Mouse (Mus musculus): ENCODE data around the gene Fga. TPM values are rescaled to one million over a fixed set of nuclear protein-coding genes. Genes with fewer than 3 reads are reported as not detected.
A peak's percentile ranks its signal among the peaks of the same experiment; 100 is the strongest.

The Fga gene
- polyA plus RNA-seq, 1 experiment from 2014 or later = not detected

DNA sequence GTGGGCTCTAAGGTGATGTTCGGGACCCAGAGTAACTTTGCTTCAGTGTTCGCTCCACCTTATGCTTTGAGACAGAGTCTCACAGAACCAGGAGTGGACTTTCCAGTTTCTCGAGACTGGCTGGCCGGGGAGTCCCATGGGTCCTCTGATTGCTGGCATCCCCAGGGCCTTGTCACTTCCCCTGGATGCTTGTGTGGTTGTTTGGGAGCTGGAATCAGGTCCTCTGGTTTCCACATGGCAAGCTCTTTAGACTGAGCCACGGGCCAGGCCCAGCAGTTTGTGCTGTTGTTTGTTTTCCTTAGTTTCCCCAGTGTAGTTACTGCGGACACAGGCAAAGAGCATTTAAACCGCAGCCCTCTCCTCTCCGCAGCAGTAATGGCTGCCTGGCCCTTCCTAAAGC lies 7.9 kb downstream of the Fga start:
- no peak for DNase-seq (ENCODE audit: low spot score)
- Histone ChIP-seq H3K9me3 (replicated peaks) (no peaks in the 10 kb centered on the region), H3K4me3 (no peak overlapping the region), H3K4me1 (peaks cover 6% of the 10 kb centered on the region; the same call in 1 of the 2 replicates), H3K27ac (no peak overlapping the region), H3K36me3 (no peaks in the 10 kb centered on the region), H3K27me3 (ENCODE audit: low read depth, poor library complexity, severe bottlenecking) (no peaks in the 10 kb centered on the region)
- WGBS = 83% methylated on average over 8 of the region's 8 CpGs

DNA sequence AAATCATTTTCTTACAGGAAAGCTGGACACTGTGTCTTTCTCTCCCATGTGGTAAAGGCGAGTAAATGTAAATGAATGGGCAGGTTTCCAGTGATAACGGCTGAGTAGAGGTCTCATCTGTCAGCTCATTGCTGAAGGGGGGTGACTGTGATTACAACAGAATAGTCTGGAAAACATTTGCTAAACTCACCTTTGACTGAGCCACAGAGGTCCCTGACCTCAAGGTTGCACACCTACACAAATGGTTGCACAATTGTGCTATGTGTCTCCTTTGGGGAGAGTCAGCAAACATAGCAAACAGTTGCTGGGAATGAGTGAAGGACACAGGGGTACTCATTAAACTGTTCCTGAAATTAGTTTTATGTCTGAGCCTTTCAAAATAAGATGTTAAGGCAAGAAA lies 13.0 kb downstream of the Fga start:
- no peaks in the 10 kb centered on the region for H3K27me3 ChIP-seq (ENCODE audit: low read depth, poor library complexity, severe bottlenecking)
- no peaks in the 10 kb centered on the region for H3K36me3 ChIP-seq
- no peak overlapping the region for H3K4me3 ChIP-seq
- no peak for DNase-seq (ENCODE audit: low spot score)
- H3K9me3 ChIP-seq (replicated peaks) = no peaks in the 10 kb centered on the region
- H3K27ac ChIP-seq = no peak overlapping the region
- H3K4me1 ChIP-seq = no peaks in the 10 kb centered on the region
- WGBS = 80% methylated on average over 2 of the region's 2 CpGs

DNA sequence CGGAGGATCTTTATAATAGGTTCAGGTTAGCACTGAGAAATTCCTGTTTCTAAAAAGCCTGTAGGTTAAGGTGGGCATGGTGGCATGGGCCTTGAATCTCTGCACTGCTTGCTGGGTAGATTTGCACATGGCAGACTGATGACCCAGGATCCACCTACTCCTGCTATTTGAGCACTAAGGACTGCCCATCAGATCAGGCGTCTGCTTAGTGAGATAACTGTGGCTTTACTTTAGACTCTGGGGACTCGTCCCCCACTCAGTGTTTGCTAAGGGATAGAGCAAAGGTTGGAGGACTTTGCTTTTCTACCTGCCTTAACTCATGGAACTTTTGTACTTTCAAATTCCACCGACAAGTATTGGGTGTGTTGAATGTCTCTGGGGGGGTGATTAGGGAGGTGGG lies 13.8 kb downstream of the Fga start:
- H3K36me3 ChIP-seq = no peaks in the 10 kb centered on the region
- WGBS = 82% methylated on average over 4 of the region's 4 CpGs
- no peak overlapping the region for H3K4me3 ChIP-seq
- no peaks in the 10 kb centered on the region for H3K4me1 ChIP-seq
- DNase-seq (ENCODE audit: low spot score) = no peak
- H3K27ac ChIP-seq = no peak overlapping the region
- no peaks in the 10 kb centered on the region for H3K27me3 ChIP-seq (ENCODE audit: low read depth, poor library complexity, severe bottlenecking)
- H3K9me3 ChIP-seq (replicated peaks) = no peaks in the 10 kb centered on the region

DNA sequence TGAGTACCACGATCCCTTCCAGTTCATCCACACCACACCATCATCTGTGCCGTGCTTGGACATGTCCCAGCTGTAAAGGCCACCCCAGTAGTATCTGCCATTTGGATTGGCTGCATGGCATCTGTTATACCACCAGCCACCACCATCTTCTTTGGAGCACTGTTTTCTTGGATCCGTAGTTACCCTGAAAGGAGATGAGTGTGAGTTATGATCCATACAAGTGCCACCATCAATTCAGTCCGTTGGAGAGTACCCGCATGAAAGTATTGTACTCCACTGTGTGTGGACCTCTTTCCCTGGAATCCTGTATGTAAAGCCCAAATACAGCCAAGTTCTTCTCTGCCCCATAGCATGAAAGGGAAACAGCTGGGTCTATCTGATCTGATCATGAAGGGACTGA lies 16.6 kb downstream of the Fga start:
- Histone ChIP-seq H3K36me3 (no peaks in the 10 kb centered on the region), H3K4me3 (no peak overlapping the region), H3K27ac (no peak overlapping the region), H3K9me3 (replicated peaks) (no peaks in the 10 kb centered on the region), H3K27me3 (ENCODE audit: low read depth, poor library complexity, severe bottlenecking) (no peaks in the 10 kb centered on the region), H3K4me1 (no peaks in the 10 kb centered on the region)
- no peak for DNase-seq (ENCODE audit: low spot score)
- WGBS = 91% methylated on average over 5 of the region's 5 CpGs

DNA sequence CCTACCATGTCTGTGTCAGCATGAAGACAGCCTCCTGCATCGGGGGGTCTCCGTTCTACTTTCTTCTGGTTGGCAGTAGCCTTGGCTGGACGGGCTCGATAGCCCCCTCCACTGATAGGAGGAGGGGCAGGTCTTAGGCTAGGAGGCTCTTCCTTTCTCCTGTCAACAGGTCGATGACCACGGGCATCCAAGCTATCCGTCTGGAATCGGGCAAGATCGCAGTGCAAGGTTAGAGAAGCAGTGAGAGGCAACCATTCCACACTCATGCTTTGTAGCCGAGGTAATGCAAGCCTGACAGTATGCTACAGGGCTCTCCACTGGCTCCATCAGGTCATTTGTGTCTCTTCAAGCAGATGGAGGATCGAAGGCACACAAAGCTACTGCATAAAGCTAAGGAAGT lies 20.8 kb downstream of the Fga start:
- DNase-seq (ENCODE audit: low spot score) = no peak
- H3K27me3 ChIP-seq (ENCODE audit: low read depth, poor library complexity, severe bottlenecking) = no peaks in the 10 kb centered on the region
- H3K27ac ChIP-seq = no peak overlapping the region
- H3K4me3 ChIP-seq = no peak overlapping the region
- no peaks in the 10 kb centered on the region for H3K4me1 ChIP-seq
- WGBS = 90% methylated on average over 11 of the region's 11 CpGs
- no peaks in the 10 kb centered on the region for H3K36me3 ChIP-seq
- no peaks in the 10 kb centered on the region for H3K9me3 ChIP-seq (replicated peaks)

DNA sequence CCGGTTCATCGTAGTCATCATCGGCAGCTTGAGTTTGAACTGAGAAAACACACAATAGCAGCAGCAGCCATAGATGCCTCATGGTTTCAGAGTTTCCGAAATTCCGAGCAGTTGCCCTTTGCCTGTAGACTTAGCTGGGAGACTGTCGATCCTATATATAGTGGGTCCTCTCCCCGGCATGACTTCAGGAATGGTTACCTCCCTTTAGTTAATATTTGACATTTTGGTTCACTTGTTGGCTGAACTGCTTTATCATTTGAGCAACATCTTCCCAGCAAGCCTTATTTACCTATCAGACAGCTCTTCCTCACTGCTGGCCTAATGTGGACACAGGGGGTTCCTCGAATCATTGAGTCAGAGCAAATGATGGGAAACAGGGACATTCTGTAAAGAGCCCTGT lies 23.8 kb downstream of the Fga start, which contains the start of gene Fgb:
TSS of gene Fgb (minus strand) at position 184 of the 400 bp plus-strand sequence.
- H3K27me3 ChIP-seq (ENCODE audit: low read depth, poor library complexity, severe bottlenecking) = no peaks in the 10 kb centered on the region
- WGBS = 90% methylated on average over 8 of the region's 8 CpGs
- no peaks in the 10 kb centered on the region for H3K36me3 ChIP-seq
- no peak for DNase-seq (ENCODE audit: low spot score)
- no peak within 1 kb of the TSS for H3K4me3 ChIP-seq
- H3K27ac ChIP-seq = no peak within 1 kb of the TSS
- H3K9me3 ChIP-seq (replicated peaks) = no peaks in the 10 kb centered on the region
- H3K4me1 ChIP-seq = no peaks in the 10 kb centered on the region

DNA sequence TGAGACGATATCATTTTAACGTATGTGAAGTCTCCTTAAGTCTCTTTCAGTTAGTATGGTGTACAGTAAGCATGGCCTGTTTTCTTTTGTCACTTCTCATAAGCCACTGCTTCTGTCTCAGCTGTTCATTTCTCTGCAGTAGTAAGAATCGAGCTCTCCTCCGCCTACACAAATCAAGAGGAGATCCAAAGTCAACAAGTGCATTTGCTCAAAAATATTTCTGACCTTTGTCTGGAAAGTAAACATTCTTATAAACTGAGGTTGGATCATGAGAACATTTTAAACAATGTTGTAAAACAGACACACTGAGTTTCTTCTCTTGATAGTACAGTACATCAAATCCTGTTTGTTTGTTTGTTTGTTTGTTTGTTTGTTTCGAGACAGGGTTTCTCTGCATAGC lies 24.8 kb downstream of the Fga start:
- no peak for DNase-seq (ENCODE audit: low spot score)
- no peak overlapping the region for H3K27ac ChIP-seq
- no peak overlapping the region for H3K4me3 ChIP-seq
- whole genome bisulfite sequencing = 87% methylated on average over 5 of the region's 5 CpGs
- no peaks in the 10 kb centered on the region for H3K27me3 ChIP-seq (ENCODE audit: low read depth, poor library complexity, severe bottlenecking)
- H3K36me3 ChIP-seq = no peaks in the 10 kb centered on the region
- no peaks in the 10 kb centered on the region for H3K4me1 ChIP-seq
- no peaks in the 10 kb centered on the region for H3K9me3 ChIP-seq (replicated peaks)

DNA sequence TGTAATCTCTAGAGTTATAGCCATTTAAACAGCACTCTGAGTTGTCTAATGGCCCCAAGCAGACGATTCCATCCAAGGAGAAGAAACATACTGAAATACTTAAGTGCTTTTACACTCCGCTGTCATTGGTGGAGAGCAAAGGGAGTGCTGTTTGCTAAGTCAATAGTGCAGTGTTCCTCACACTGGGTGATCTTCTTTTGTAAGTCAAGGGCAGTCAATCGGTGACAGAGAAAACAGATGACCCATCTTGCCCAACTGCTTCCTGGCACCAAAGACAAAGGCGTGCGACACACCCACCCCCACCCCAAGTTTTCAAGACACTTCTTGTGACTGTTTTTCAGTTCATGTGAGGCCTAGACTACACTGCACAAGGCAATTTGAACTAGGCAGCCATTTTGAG lies 26.2 kb downstream of the Fga start:
- 88% methylated on average over 5 of the region's 5 CpGs for WGBS
- Histone ChIP-seq H3K4me3 (no peak overlapping the region), H3K36me3 (peaks cover 5% of the 10 kb centered on the region), H3K27me3 (ENCODE audit: low read depth, poor library complexity, severe bottlenecking) (no peaks in the 10 kb centered on the region), H3K9me3 (replicated peaks) (no peaks in the 10 kb centered on the region), H3K4me1 (peaks cover 7% of the 10 kb centered on the region), H3K27ac (no peak overlapping the region)
- DNase-seq (ENCODE audit: low spot score) = no peak

DNA sequence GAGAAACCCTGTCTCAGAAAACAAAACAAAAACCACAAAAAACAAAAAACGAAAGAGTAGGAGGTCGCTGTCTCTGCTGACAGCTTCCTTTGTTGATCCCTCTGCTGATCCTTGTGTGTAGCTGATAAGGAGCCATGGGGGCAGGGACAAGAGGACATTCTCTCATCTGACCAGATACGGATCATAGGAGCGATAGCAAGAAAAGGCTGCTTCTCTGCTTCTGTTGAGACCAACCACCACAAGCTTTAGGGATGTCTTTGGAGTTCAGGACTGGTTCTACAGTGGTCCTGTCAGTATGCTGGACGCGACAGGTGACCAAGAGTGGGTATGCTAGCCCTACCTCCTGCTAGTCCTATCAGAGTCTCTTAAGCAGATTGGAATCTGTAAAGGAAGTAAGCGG lies 27.2 kb downstream of the Fga start:
- DNase-seq (ENCODE audit: low spot score) = no peak
- Histone ChIP-seq H3K27me3 (ENCODE audit: low read depth, poor library complexity, severe bottlenecking) (no peaks in the 10 kb centered on the region), H3K36me3 (peaks cover 15% of the 10 kb centered on the region), H3K27ac (no peak overlapping the region), H3K9me3 (replicated peaks) (no peaks in the 10 kb centered on the region), H3K4me1 (peaks cover 7% of the 10 kb centered on the region), H3K4me3 (no peak overlapping the region)
- WGBS = 93% methylated on average over 7 of the region's 7 CpGs

DNA sequence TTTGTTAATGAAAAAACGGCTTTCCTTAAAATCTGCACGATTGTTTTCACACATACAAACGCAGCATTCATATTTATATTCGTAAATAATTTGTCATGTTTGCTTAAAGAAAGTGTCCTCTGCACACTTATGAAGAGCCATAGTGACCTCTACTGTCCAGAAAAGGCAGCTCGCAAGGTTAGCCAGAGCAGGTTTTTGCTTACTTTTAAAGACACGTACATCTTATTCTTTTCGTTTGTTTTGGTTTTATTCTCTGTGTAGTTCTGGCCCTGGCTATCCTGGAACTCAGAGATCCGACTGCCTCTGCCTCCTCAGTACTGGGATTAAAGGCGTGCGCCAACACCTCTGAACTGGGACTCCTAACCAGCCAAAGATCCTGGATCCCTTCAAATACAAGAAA lies 27.9 kb downstream of the Fga start:
- Histone ChIP-seq H3K27me3 (ENCODE audit: low read depth, poor library complexity, severe bottlenecking) (no peaks in the 10 kb centered on the region), H3K27ac (no peak overlapping the region), H3K4me1 (peaks cover 7% of the 10 kb centered on the region), H3K4me3 (no peak overlapping the region), H3K36me3 (peaks cover 21% of the 10 kb centered on the region), H3K9me3 (replicated peaks) (no peaks in the 10 kb centered on the region)
- DNase-seq (ENCODE audit: low spot score) = peak; percentile 32
- 40% methylated on average over 10 of the region's 10 CpGs for WGBS

DNA sequence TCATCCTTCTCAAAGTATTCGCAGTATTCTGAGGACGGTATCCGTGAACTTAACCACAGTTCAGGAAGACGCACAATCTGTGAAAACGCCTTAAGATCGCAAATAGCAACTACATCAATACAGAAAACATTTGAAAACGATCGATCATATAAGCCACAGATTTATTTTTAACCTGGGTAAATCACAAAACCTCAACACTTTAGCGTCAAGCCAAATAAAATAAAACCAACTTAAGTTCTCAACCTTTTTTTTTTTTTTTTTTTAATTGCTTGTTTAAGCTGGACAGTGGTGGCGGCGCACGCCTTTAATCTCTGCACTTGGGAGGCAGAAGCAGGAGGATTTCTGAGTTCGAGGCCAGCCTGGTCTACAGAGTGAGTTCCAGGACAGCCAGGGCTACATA lies 28.9 kb downstream of the Fga start:
- Histone ChIP-seq H3K27me3 (ENCODE audit: low read depth, poor library complexity, severe bottlenecking) (no peaks in the 10 kb centered on the region), H3K4me1 (peaks cover 7% of the 10 kb centered on the region), H3K36me3 (peaks cover 31% of the 10 kb centered on the region), H3K27ac (peak overlapping the region; percentile 84), H3K4me3 (peak overlapping the region; percentile 83), H3K9me3 (replicated peaks) (no peaks in the 10 kb centered on the region)
- WGBS = 35% methylated on average over 13 of the region's 13 CpGs
- DNase-seq (ENCODE audit: low spot score) = no peak

DNA sequence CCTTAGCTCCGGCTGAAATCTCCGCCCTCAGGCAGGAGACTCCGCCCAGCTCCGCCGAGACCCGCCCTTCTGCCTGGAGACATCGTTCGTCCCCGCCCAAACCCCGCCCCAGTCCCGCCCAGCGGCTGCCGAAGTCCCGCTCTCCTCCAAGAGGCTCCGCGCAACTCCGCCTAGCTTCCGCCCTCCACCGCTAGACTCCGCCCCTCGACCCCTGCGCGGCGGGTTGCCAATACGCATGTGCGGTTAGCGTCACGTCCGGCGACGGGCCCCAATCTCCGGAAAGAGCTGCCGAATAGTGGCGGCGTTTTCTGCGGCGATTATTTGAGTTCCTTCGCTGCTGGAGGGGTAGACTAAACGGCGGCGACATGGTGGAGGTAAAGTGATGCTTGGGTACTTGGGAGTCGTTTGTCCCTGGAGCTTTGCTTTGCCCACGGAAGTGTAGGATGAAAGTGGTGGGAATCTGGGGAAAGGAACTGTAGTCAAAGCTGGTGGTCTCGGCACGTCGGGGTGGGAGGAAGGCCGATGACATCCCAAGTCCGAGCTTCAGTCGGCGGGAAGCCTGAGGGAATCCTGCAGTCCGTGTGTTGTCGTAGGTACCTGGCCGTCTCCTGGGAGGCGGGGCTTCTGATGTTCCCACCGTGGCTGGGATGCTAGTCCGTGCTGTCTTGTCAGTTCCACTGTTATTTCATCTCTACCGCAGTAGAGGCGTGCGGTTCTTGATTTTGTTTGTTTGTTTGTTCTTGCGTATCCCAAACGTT lies 29.6 kb downstream of the Fga start, which contains the start of gene Plrg1:
TSS of gene Plrg1 (plus strand) at position 242 of the 758 bp plus-strand sequence.
- peak; percentile 98 for DNase-seq (ENCODE audit: low spot score)
- WGBS = under 1% methylated on average over 61 of the region's 61 CpGs
- peaks cover 38% of the 10 kb centered on the region for H3K36me3 ChIP-seq
- H3K9me3 ChIP-seq (replicated peaks) = no peaks in the 10 kb centered on the region
- peaks cover 7% of the 10 kb centered on the region for H3K4me1 ChIP-seq
- no peaks in the 10 kb centered on the region for H3K27me3 ChIP-seq (ENCODE audit: low read depth, poor library complexity, severe bottlenecking)
- peak within 1 kb of the TSS; percentile 84 for H3K27ac ChIP-seq
- peak within 1 kb of the TSS; percentile 83 for H3K4me3 ChIP-seq

DNA sequence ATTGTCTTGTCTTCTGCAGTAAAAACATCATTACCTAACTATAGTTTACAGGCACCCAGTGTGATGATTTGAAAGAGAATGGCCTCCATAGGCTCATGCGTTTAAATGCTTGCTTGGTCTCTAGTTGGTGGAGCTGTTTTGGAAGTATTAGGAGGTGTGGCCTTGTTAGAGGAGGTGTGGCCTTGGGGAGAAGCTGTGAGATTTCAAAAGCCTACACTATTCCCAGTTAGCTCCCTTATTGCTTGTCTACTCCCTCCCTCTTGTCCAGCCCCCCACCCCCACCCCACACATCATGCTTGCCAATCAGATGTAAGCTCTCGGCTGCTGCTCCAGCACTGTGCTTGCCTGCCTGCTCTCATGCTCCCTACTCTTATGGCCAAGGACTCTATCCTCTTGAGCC lies 31.2 kb downstream of the Fga start:
- no peaks in the 10 kb centered on the region for H3K9me3 ChIP-seq (replicated peaks)
- DNase-seq (ENCODE audit: low spot score) = no peak
- WGBS = 93% methylated on average over 2 of the region's 2 CpGs
- no peak overlapping the region for H3K27ac ChIP-seq
- peaks cover 54% of the 10 kb centered on the region for H3K36me3 ChIP-seq
- peaks cover 7% of the 10 kb centered on the region for H3K4me1 ChIP-seq
- no peak overlapping the region for H3K4me3 ChIP-seq
- H3K27me3 ChIP-seq (ENCODE audit: low read depth, poor library complexity, severe bottlenecking) = no peaks in the 10 kb centered on the region

DNA sequence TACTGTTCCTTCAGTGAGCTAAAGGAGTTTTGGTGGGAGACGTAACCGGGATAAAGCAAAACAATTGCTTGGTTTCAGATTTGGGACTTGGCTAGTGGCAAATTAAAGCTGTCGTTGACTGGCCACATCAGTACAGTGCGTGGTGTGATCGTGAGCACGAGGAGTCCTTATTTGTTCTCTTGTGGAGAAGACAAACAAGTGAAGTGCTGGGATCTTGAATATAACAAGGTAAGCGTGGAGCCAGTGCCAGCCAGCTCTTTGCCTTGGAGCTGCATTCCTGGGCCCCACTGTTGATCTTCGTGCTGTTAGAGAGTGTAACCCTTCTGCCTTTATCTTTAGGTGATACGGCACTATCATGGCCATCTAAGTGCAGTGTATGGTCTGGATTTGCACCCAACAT lies 42.0 kb downstream of the Fga start:
- Histone ChIP-seq H3K4me1 (no peaks in the 10 kb centered on the region), H3K36me3 (peaks cover 99% of the 10 kb centered on the region), H3K9me3 (replicated peaks) (no peaks in the 10 kb centered on the region), H3K4me3 (no peak overlapping the region), H3K27me3 (ENCODE audit: low read depth, poor library complexity, severe bottlenecking) (no peaks in the 10 kb centered on the region), H3K27ac (no peak overlapping the region)
- WGBS = 88% methylated on average over 9 of the region's 9 CpGs
- DNase-seq (ENCODE audit: low spot score) = no peak
